Mouse (Mus musculus) forebrain, embryonic 16.5 days (tissue): ENCODE results near the gene Npr3. TPM values are rescaled to one million over a fixed set of nuclear protein-coding genes. Genes with fewer than 3 reads are reported as not detected.

Experiments
- ATAC-seq: fragments of 200-750 bp; cut with Nextera tagmentation; 2 replicates; pipeline ENCODE4 v1.8.0; 2017; ENCODE audit warnings: mild to moderate bottlenecking, moderate library complexity
- H3K27ac ChIP-seq: fragments of 300-500 bp; sonication (generic); 2 replicates; pipeline ENCODE4 v1.5.1; 2014; ENCODE audit warnings: low read length, control low read depth
- H3K27me3 ChIP-seq: fragments of 300-500 bp; sonication (generic); replicated peaks from 2 replicates; pipeline ENCODE4 v1.6.1; 2014; ENCODE audit warnings: low read length; ENCODE audit not compliant: control insufficient read depth, insufficient read depth
- H3K36me3 ChIP-seq: fragments of 300-500 bp; sonication (generic); 2 replicates; pipeline ENCODE4 v1.6.1; 2014; ENCODE audit not compliant: control insufficient read depth, insufficient read depth
- H3K4me1 ChIP-seq: fragments of 300-500 bp; sonication (generic); replicated peaks from 2 replicates; pipeline ENCODE4 v1.6.1; 2014; ENCODE audit warnings: low read length; ENCODE audit not compliant: control insufficient read depth, insufficient read depth
- H3K4me2 ChIP-seq: fragments of 300-500 bp; sonication (generic); 2 replicates; pipeline ENCODE4 v1.6.1; 2014; ENCODE audit warnings: mild to moderate bottlenecking, low read length, control low read depth
- H3K4me3 ChIP-seq: fragments of 300-500 bp; sonication (generic); replicated peaks from 2 replicates; pipeline ENCODE4 v1.5.1; 2014; ENCODE audit warnings: mild to moderate bottlenecking, low read length, control low read depth
- H3K9ac ChIP-seq: fragments of 300-500 bp; sonication (generic); replicated peaks from 2 replicates; pipeline ENCODE4 v1.6.1; 2014; ENCODE audit warnings: low read depth, low read length, control low read depth
- H3K9me3 ChIP-seq: fragments of 300-500 bp; sonication (generic); 2 replicates; pipeline ENCODE4 v1.6.1; 2016; ENCODE audit warnings: low read length; ENCODE audit not compliant: control insufficient read depth
- WGBS: fragments of 180-500 bp; shearing (Covaris S2); extraction: QIAGEN DNeasy Blood & Tissue Kit; methylation state at CpG from one replicate; pipeline ENCODE4 v1.1.7; 2014; 5-methylcytosine and 5-hydroxymethylcytosine counted together
- polyA plus RNA-seq: library from polyadenylated mRNA; unstranded; fragments of >200 nt; fragmentation: Nextera tagmentation; extraction: Ambion mirVana; gene quantifications from 2 replicates; pipeline ENCODE4 v1.2.1, GENCODE M21; 2015

The Npr3 gene
- polyA plus RNA-seq, 1 experiment from 2014 or later: 1.5 TPM

DNA sequence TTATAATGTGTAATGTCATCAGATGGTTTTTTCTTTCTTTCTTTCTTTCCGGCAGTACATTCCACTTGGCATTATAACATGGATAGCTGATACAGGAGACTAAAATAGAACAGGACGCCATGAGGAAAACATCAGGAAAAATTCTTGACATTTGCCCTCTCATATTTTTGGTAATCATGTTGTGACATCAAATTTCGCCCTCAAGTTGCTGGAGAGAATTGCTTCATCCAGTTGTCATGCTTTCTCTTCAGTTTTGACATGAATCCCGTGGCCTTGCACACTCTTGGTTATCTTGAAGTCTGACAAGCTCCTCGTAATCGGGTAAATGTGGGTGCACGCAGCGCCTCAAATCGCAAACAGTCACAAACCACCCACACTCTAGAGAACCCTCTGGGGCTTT, 7.0 kb upstream of the Npr3 start:
- no peak for ATAC-seq
- no peak overlapping the region for H3K4me2 ChIP-seq
- WGBS: 88% methylated on average over 9 of the region's 9 CpGs

DNA sequence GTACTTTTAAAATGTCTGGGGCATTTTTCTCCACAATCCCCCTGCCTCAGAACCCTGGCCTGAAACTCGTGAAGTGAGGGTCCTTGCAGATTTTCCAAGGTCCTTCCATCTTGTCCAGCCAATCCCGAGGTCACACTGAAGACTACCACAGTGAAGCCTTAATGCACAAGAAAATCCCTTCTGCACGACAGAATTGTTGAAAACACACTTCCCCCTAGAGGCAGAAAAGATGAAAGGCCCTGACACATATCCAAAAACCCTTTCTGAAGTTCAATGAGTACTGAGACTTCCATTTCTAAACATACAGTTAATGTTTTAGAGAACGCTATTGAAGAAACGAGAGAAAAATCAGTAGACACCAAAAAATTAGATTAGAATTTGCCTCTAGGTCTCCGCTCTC, 2.8 kb upstream of the Npr3 start:
- 41% methylated on average over 6 of the region's 6 CpGs for WGBS
- H3K36me3 ChIP-seq: no peaks in the 10 kb centered on the region
- H3K9me3 ChIP-seq: no peaks in the 10 kb centered on the region
- no peak overlapping the region for H3K27ac ChIP-seq
- H3K9ac ChIP-seq: no peak overlapping the region
- H3K4me1 ChIP-seq: peaks cover 24% of the 10 kb centered on the region
- no peak for ATAC-seq
- no peak overlapping the region for H3K4me2 ChIP-seq
- H3K27me3 ChIP-seq: peaks cover 22% of the 10 kb centered on the region
- H3K4me3 ChIP-seq: no peak overlapping the region

More for the DNA sequence above, 7.0 kb upstream of the Npr3 start:
- Histone ChIP-seq H3K27ac (no peak overlapping the region), H3K9me3 (no peaks in the 10 kb centered on the region), H3K27me3 (no peaks in the 10 kb centered on the region), H3K4me3 (no peak overlapping the region), H3K9ac (no peak overlapping the region), H3K36me3 (no peaks in the 10 kb centered on the region), H3K4me1 (no peaks in the 10 kb centered on the region)

GRCm38 (mm10) chr15:11908166-11908565, 1.1 kb upstream of the Npr3 start:
- Histone ChIP-seq H3K4me1 (peaks cover 41% of the 10 kb centered on the region), H3K4me3 (no peak overlapping the region), H3K36me3 (no peaks in the 10 kb centered on the region), H3K9me3 (no peaks in the 10 kb centered on the region), H3K9ac (no peak overlapping the region), H3K27ac (no peak overlapping the region), H3K4me2 (peak overlapping the region; percentile 21; the same call in 1 of the 2 replicates), H3K27me3 (peaks cover 39% of the 10 kb centered on the region)
- WGBS: 4% methylated on average over 11 of the region's 11 CpGs
- ATAC-seq: no peak

- no peaks in the 10 kb centered on the region for H3K9me3 ChIP-seq
- under 1% methylated on average over 36 of the region's 36 CpGs for WGBS
- H3K4me3 ChIP-seq: peak overlapping the region; percentile 64
- H3K4me2 ChIP-seq: peak overlapping the region; percentile 98
- no peak overlapping the region for H3K9ac ChIP-seq
- H3K4me1 ChIP-seq: peaks cover 42% of the 10 kb centered on the region
- peak; percentile 22 for ATAC-seq
- H3K27ac ChIP-seq: no peak overlapping the region
- H3K27me3 ChIP-seq: peaks cover 48% of the 10 kb centered on the region
- H3K36me3 ChIP-seq: no peaks in the 10 kb centered on the region
Measured at GRCm38 (mm10) chr15:11906021-11906570, 991 bp downstream of the Npr3 start.

- H3K4me3 ChIP-seq: peak overlapping the region; percentile 64
- H3K9me3 ChIP-seq: no peaks in the 10 kb centered on the region
- H3K4me1 ChIP-seq: peaks cover 42% of the 10 kb centered on the region
- no peak overlapping the region for H3K27ac ChIP-seq
- H3K36me3 ChIP-seq: no peaks in the 10 kb centered on the region
- H3K9ac ChIP-seq: peak overlapping the region; percentile 61
- peak; percentile 37 for ATAC-seq
- peaks cover 48% of the 10 kb centered on the region for H3K27me3 ChIP-seq
- H3K4me2 ChIP-seq: peak overlapping the region; percentile 98
- under 1% methylated on average over 90 of the region's 90 CpGs for WGBS
Measured at GRCm38 (mm10) chr15:11904848-11905672, 2.0 kb downstream of the Npr3 start.

DNA sequence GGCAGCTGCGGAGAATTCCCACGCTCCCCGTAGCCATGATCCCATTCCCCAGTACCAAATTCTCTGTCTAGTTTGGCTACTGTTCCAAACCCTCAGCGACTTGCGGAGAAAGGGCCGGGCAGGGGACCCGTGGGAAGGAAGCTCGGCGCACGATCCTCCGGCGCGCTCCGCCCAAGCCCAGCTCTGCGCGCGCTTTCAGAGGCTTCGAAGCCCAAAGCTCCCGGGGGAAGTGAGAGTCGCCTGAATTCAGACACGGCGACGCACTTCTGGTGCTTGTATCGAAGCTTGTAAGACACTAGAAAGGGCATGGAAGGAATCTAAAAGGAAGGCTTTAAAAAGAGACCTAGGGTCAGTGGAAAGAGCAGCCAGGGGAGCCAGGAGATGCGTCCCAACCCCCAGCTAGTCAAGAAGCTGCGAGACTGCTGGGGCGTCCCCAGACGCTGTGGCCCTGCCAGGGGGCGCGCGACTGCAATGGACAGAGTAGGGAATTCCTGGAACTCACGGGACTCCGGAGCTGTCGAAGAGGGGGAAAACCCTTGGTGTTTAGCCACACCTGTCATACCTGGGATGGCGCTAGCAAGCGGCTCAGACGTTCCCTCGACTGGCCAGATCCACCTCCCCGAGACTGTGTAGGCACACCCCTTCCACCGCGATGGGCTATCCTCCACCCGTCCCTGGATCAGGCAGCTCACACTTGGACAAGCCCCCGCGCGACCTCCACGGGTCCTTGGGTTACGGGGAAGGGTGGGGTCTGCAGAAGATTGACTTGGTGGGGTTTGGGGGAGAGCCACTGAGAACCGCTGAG, 2.8 kb downstream of the Npr3 start:
- Histone ChIP-seq H3K27ac (no peak overlapping the region), H3K27me3 (peaks cover 48% of the 10 kb centered on the region), H3K4me2 (peak overlapping the region; percentile 98), H3K4me3 (peak overlapping the region; percentile 64), H3K9me3 (no peaks in the 10 kb centered on the region), H3K9ac (peak overlapping the region; percentile 61), H3K36me3 (no peaks in the 10 kb centered on the region), H3K4me1 (peaks cover 42% of the 10 kb centered on the region)
- ATAC-seq: peak; percentile 25
- WGBS: under 1% methylated on average over 48 of the region's 48 CpGs

DNA sequence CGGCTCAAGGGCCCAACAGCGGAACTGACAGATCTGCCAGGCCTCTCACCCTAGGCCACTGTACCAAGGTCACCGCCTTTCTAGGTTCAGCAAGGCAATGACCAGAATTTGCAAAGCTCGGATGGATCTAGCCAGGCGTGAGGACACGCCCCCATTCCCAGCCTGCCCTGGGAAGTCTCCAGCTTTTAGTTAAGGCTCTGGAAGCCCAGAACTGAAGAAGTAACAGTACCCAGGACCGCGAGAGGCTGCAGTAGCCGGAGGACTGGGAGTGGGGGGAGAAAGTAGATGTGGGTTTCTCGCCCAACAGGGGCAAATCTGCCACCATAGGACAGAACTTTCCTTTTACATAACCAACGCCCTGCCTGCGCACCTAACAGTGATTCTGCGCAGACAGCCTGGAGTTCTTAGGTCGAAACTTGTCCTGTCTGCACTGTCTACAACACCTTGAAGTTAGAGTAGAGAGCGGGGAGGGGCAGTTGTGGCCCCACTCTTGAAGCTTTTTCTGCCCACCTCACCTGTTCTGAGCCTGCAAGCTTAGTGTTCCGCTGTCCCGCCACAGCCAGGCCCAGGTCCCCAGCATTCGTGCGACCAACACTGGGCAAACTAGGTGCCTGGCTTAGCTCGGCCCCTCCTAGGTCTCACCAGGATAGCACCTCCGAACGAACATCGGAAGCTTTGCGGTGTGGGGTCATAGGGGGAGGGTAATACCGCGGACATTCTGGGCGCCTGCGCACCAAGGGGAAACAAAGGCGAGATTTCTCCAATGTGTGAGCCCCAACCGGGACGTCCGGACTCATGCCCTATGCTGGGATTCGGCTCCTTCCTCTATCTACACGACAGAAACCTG, 3.7 kb downstream of the Npr3 start:
- 0 out of 2 replicates have a peak, but pooled peaks have one; percentile 6 for ATAC-seq
- peaks cover 48% of the 10 kb centered on the region for H3K27me3 ChIP-seq
- peak overlapping the region; percentile 98 for H3K4me2 ChIP-seq
- H3K9me3 ChIP-seq: no peaks in the 10 kb centered on the region
- 4% methylated on average over 34 of the region's 34 CpGs for WGBS
- H3K4me3 ChIP-seq: peak overlapping the region; percentile 64
- H3K27ac ChIP-seq: no peak overlapping the region
- H3K36me3 ChIP-seq: no peaks in the 10 kb centered on the region
- peaks cover 42% of the 10 kb centered on the region for H3K4me1 ChIP-seq
- peak overlapping the region; percentile 61 for H3K9ac ChIP-seq

GRCm38 (mm10) chr15:11897617-11898016, 9.5 kb downstream of the Npr3 start:
- WGBS: 95% methylated on average over 8 of the region's 8 CpGs
- H3K27ac ChIP-seq: no peak overlapping the region
- no peak for ATAC-seq
- H3K4me1 ChIP-seq: no peaks in the 10 kb centered on the region
- no peak overlapping the region for H3K4me3 ChIP-seq
- H3K9me3 ChIP-seq: no peaks in the 10 kb centered on the region
- no peak overlapping the region for H3K4me2 ChIP-seq
- no peak overlapping the region for H3K9ac ChIP-seq
- 0 out of 2 replicates have a peak, but pooled peaks cover 6% of the 10 kb centered on the region for H3K27me3 ChIP-seq
- no peaks in the 10 kb centered on the region for H3K36me3 ChIP-seq
